Mouse (Mus musculus): Measurements from ENCODE around the gene Olfr237-ps1. TPM values are rescaled to one million over a fixed set of nuclear protein-coding genes. Genes with fewer than 3 reads are reported as not detected.

The Olfr237-ps1 gene
- polyA plus RNA-seq, 1 experiment from 2014 or later = not detected

Other genes starting within 250 kb of the Olfr237-ps1 start
- gene Olfr447, start 237.7 kb upstream of the Olfr237-ps1 start, polyA plus RNA-seq (2016; fragmentation: Nextera tagmentation; extraction: Ambion mirVana) = not detected in 2 replicates
- not detected in 2 replicates for gene Olfr446, start 225.2 kb upstream of the Olfr237-ps1 start, polyA plus RNA-seq (2016; fragmentation: Nextera tagmentation; extraction: Ambion mirVana)
- gene Olfr444, start 197.5 kb upstream of the Olfr237-ps1 start, polyA plus RNA-seq (2016; fragmentation: Nextera tagmentation; extraction: Ambion mirVana) = not detected in 2 replicates
- gene Olfr441, start 40.2 kb upstream of the Olfr237-ps1 start, polyA plus RNA-seq (2016; fragmentation: Nextera tagmentation; extraction: Ambion mirVana) = not detected in 2 replicates
- not detected in 2 replicates for gene Olfr437, start 16.7 kb downstream of the Olfr237-ps1 start, polyA plus RNA-seq (2016; fragmentation: Nextera tagmentation; extraction: Ambion mirVana)
- gene Olfr13, start 25.6 kb downstream of the Olfr237-ps1 start, polyA plus RNA-seq (2016; fragmentation: Nextera tagmentation; extraction: Ambion mirVana) = 0.05 TPM in 1 of 2 replicates, not detected in the other
- not detected in 2 replicates for gene Olfr435, start 50.6 kb downstream of the Olfr237-ps1 start, polyA plus RNA-seq (2016; fragmentation: Nextera tagmentation; extraction: Ambion mirVana)
- gene Olfr434, start 66.5 kb downstream of the Olfr237-ps1 start, polyA plus RNA-seq (2016; fragmentation: Nextera tagmentation; extraction: Ambion mirVana) = not detected in 2 replicates
- gene Olfr47, start 85.0 kb downstream of the Olfr237-ps1 start, polyA plus RNA-seq (2016; fragmentation: Nextera tagmentation; extraction: Ambion mirVana) = not detected in 2 replicates
- 2.9 and 3.5 TPM in 2 replicates for gene Arhgef5, start 119.0 kb downstream of the Olfr237-ps1 start, polyA plus RNA-seq (2016; fragmentation: Nextera tagmentation; extraction: Ambion mirVana)
- gene Nobox, start 163.0 kb downstream of the Olfr237-ps1 start, polyA plus RNA-seq (2016; fragmentation: Nextera tagmentation; extraction: Ambion mirVana) = not detected in 2 replicates

Data from forebrain, embryonic 12.5 days (tissue).